Mouse (Mus musculus) forebrain, postnatal 0 days (tissue): ENCODE data around the gene Tmem139. TPM values are rescaled to one million over a fixed set of nuclear protein-coding genes. Genes with fewer than 3 reads are reported as not detected.

Experiments
- ATAC-seq: fragments of 200-750 bp; cut with Nextera tagmentation; 2 replicates; pipeline ENCODE4 v1.8.0; 2017; ENCODE audit warnings: mild to moderate bottlenecking, moderate library complexity
- DNase-seq: peaks from one replicate; pipeline ENCODE4 v3.0.0-alpha.2; 2015
- H3K27ac ChIP-seq: fragments of 300-500 bp; sonication (generic); 2 replicates; pipeline ENCODE4 v1.5.1; 2014; ENCODE audit warnings: low read depth, mild to moderate bottlenecking, antibody characterized with exemption, low read length, moderate library complexity, mixed read lengths
- H3K27me3 ChIP-seq: fragments of 300-500 bp; sonication (generic); 2 replicates; pipeline ENCODE4 v1.6.1; 2014; ENCODE audit warnings: mild to moderate bottlenecking, low read length, mixed read lengths; ENCODE audit not compliant: insufficient read depth
- H3K36me3 ChIP-seq: fragments of 300-500 bp; sonication (generic); 2 replicates; pipeline ENCODE4 v1.6.1; 2014; ENCODE audit warnings: mild to moderate bottlenecking, moderate library complexity; ENCODE audit not compliant: insufficient read depth
- H3K4me1 ChIP-seq: fragments of 300-500 bp; sonication (generic); 2 replicates; pipeline ENCODE4 v1.6.1; 2014; ENCODE audit warnings: antibody characterized with exemption; ENCODE audit not compliant: insufficient read depth
- H3K4me2 ChIP-seq: fragments of 300-500 bp; sonication (generic); 2 replicates; pipeline ENCODE4 v1.6.1; 2014; ENCODE audit warnings: low read depth, mild to moderate bottlenecking, moderate library complexity
- H3K4me3 ChIP-seq: fragments of 300-500 bp; sonication (generic); 2 replicates; pipeline ENCODE4 v1.5.1; 2014; ENCODE audit warnings: low read depth, low read length, mixed read lengths
- H3K9ac ChIP-seq: fragments of 300-500 bp; sonication (generic); 2 replicates; pipeline ENCODE4 v1.6.1; 2014; ENCODE audit warnings: mild to moderate bottlenecking
- H3K9me3 ChIP-seq: fragments of 300-500 bp; sonication (generic); 2 replicates; pipeline ENCODE4 v1.6.1; 2016; ENCODE audit warnings: low read length
- CTCF ChIP-seq: sonication (generic); IDR thresholded peaks from 2 replicates; pipeline ENCODE4 v1.5.1; 2016; ENCODE audit warnings: antibody characterized with exemption, control low read depth, low read depth
- WGBS: fragments of 180-500 bp; shearing (Covaris S2); extraction: QIAGEN DNeasy Blood & Tissue Kit; methylation state at CpG from one replicate; pipeline ENCODE4 v1.1.7; 2014; 5-methylcytosine and 5-hydroxymethylcytosine counted together
- polyA plus RNA-seq: library from polyadenylated mRNA; unstranded; fragments of >200 nt; fragmentation: Nextera tagmentation; extraction: Ambion mirVana; gene quantifications from 2 replicates; pipeline ENCODE4 v1.2.1, GENCODE M21; 2015
- total RNA-seq: library from RNA; depleted of rRNA; stranded (reverse); fragments of >200 nt; gene quantifications from 2 replicates; pipeline ENCODE4 v1.2.3, GENCODE M21; 2014; rRNA removed

The Tmem139 gene
- total RNA-seq (not detected in 2 replicates), polyA plus RNA-seq (0.24 TPM in 1 of 2 replicates, not detected in the other)

GRCm38 (mm10) chr6:42261524-42262170 lies at the start of gene Tmem139:
Gene Tmem139 (plus strand): TSS chr6:42261970.
- DNase-seq (no peak), ATAC-seq (no peak)
- 24% methylated on average over 20 of the region's 20 CpGs for WGBS
- no peak for TF ChIP-seq CTCF
- no peak within 1 kb of the TSS for H3K4me3 ChIP-seq
- H3K4me2 ChIP-seq: no peak within 1 kb of the TSS
- no peak within 1 kb of the TSS for H3K9ac ChIP-seq
- no peaks in the 10 kb centered on the region for H3K36me3 ChIP-seq
- H3K4me1 ChIP-seq: no peaks in the 10 kb centered on the region
- H3K27me3 ChIP-seq: no peaks in the 10 kb centered on the region
- no peak within 1 kb of the TSS for H3K27ac ChIP-seq
- H3K9me3 ChIP-seq: no peaks in the 10 kb centered on the region

DNA sequence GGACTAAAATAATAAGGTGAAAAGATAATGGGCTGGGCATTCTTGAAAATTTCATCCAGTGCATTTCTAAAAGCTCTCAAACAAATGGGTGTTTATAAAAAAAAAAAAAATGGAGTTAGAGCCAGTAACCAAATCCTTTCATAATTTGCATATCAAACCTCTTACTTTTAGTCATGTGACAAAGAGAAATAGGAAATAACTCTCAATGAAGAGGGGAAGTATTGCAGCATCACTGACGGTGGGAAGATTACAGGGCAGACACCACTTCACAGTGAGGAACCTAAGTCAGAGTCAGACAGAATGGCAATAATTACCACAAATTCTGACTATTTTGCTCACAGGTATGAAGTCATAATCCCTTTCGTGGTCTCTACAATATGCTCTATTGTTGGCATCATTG lies 46.7 kb upstream of the Tmem139 start, which contains the start of gene Tas2r144:
Tas2r144 (plus strand) TSS at position 301 of the 400 bp plus-strand sequence.
- no peaks in the 10 kb centered on the region for H3K4me1 ChIP-seq
- no peak for TF ChIP-seq CTCF
- H3K4me3 ChIP-seq: no peak within 1 kb of the TSS
- no peak within 1 kb of the TSS for H3K4me2 ChIP-seq
- DNase-seq (no peak), ATAC-seq (no peak)
- H3K9ac ChIP-seq: no peak within 1 kb of the TSS
- no peaks in the 10 kb centered on the region for H3K9me3 ChIP-seq
- 82% methylated on average over 2 of the region's 2 CpGs for WGBS
- no peak within 1 kb of the TSS for H3K27ac ChIP-seq
- H3K36me3 ChIP-seq: no peaks in the 10 kb centered on the region
- no peaks in the 10 kb centered on the region for H3K27me3 ChIP-seq

DNA sequence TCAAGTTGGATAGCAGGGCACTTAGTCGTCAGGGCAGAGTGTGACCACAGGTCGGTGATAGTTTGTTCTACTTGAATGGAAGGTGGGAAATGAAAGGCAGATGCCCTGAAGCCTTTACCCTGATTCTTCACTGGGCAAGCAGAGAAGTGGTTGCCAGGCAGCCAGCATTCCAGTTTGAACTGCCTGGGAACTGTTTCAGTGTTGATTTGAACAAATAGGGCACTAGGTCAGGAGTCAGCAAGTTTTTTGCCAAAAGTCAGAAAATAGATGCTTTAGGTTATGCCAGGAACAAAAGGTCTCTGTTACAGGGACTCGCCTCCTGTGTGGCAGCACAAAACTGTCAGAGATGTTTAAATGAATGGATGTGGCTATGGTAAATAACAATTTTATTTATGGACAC lies 39.5 kb upstream of the Tmem139 start:
- H3K9ac ChIP-seq: no peak overlapping the region
- no peak overlapping the region for H3K4me2 ChIP-seq
- no peak for TF ChIP-seq CTCF
- H3K27me3 ChIP-seq: no peaks in the 10 kb centered on the region
- WGBS: 83% methylated on average over 3 of the region's 3 CpGs
- ATAC-seq (0 out of 2 replicates have a peak, but pooled peaks have one; percentile 16), DNase-seq (no peak)
- no peak overlapping the region for H3K27ac ChIP-seq
- H3K4me3 ChIP-seq: no peak overlapping the region
- H3K9me3 ChIP-seq: no peaks in the 10 kb centered on the region
- no peaks in the 10 kb centered on the region for H3K36me3 ChIP-seq
- no peaks in the 10 kb centered on the region for H3K4me1 ChIP-seq

DNA sequence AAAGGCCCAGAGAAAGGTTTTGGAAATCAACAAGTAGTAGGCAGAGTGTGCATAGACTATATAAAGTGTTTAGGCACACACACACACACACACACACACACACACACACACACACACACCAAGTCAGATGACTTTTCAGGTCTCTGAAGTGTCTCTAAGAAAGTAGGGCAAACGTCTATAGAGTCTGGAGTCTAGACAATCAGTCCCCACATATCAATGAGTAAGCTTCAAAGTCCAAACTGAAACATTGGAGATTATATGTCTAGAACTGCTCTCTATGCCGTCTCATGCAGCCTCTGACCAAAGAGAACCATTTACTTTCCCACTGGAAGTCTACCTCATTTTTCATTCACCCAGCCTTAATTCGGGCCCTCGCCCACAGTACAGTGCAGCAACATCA lies 36.7 kb upstream of the Tmem139 start:
- ATAC-seq (no peak), DNase-seq (no peak)
- no peaks in the 10 kb centered on the region for H3K36me3 ChIP-seq
- no peak overlapping the region for H3K4me2 ChIP-seq
- H3K9ac ChIP-seq: no peak overlapping the region
- no peaks in the 10 kb centered on the region for H3K27me3 ChIP-seq
- whole genome bisulfite sequencing: 74% methylated on average over 4 of the region's 4 CpGs
- H3K27ac ChIP-seq: no peak overlapping the region
- no peaks in the 10 kb centered on the region for H3K9me3 ChIP-seq
- no peak overlapping the region for H3K4me3 ChIP-seq
- no peak for TF ChIP-seq CTCF
- H3K4me1 ChIP-seq: no peaks in the 10 kb centered on the region

- no peaks in the 10 kb centered on the region for H3K27me3 ChIP-seq
- H3K4me3 ChIP-seq: no peak overlapping the region
- 34% methylated on average over 17 of the region's 17 CpGs for whole genome bisulfite sequencing
- peak; percentile 87 for DNase-seq
- no peaks in the 10 kb centered on the region for H3K4me1 ChIP-seq
- no peak for ATAC-seq
- H3K4me2 ChIP-seq: no peak overlapping the region
- H3K27ac ChIP-seq: no peak overlapping the region
- no peak overlapping the region for H3K9ac ChIP-seq
- no peaks in the 10 kb centered on the region for H3K9me3 ChIP-seq
- peak; percentile 85 for TF ChIP-seq CTCF
- no peaks in the 10 kb centered on the region for H3K36me3 ChIP-seq
Measured at GRCm38 (mm10) chr6:42227240-42228101, 34.3 kb upstream of the Tmem139 start.

- no peaks in the 10 kb centered on the region for H3K9me3 ChIP-seq
- DNase-seq (no peak), ATAC-seq (no peak)
- no peaks in the 10 kb centered on the region for H3K36me3 ChIP-seq
- H3K27me3 ChIP-seq: no peaks in the 10 kb centered on the region
- H3K4me3 ChIP-seq: no peak overlapping the region
- no peak overlapping the region for H3K27ac ChIP-seq
- no peaks in the 10 kb centered on the region for H3K4me1 ChIP-seq
- no peak overlapping the region for H3K4me2 ChIP-seq
- no peak for TF ChIP-seq CTCF
- no peak overlapping the region for H3K9ac ChIP-seq
- whole genome bisulfite sequencing: 79% methylated on average over 4 of the region's 4 CpGs
Measured at GRCm38 (mm10) chr6:42229610-42230009, 32.2 kb upstream of the Tmem139 start.

DNA sequence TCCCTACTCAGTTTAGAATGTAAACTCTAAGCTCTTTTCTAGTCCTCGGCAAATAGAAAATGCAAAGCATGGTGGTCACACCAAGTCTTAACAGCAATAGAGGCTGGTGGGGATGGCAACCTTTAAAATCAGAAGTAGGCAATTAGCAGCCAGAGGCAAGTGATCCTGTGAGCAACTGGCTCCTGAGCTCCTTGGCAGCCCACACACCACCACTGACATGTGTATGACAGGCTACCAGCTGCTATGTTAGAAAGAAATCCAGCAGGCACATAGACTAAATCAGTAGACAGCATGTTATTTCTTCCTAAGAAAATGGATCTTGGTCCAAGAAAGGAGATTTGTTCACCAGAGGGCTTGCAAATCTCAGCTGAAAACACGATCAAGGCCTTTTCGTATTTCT lies 30.6 kb upstream of the Tmem139 start:
- TF ChIP-seq CTCF: no peak
- peak; percentile 96 for ATAC-seq
- no peaks in the 10 kb centered on the region for H3K27me3 ChIP-seq

More for the DNA sequence above, 30.6 kb upstream of the Tmem139 start:
- H3K4me3 ChIP-seq: no peak overlapping the region
- H3K9me3 ChIP-seq: no peaks in the 10 kb centered on the region
- peak overlapping the region; percentile 55; the same call in 1 of the 2 replicates for H3K27ac ChIP-seq
- H3K36me3 ChIP-seq: no peaks in the 10 kb centered on the region
- no peaks in the 10 kb centered on the region for H3K4me1 ChIP-seq
- peak; percentile 67 for DNase-seq
- 56% methylated on average over 3 of the region's 3 CpGs for WGBS
- H3K4me2 ChIP-seq: no peak overlapping the region
- no peak overlapping the region for H3K9ac ChIP-seq
